Mouse (Mus musculus) C2C12 (cell line): Measurements from ENCODE around the gene Lamp3. TPM values are rescaled to one million over a fixed set of nuclear protein-coding genes. Genes with fewer than 3 reads are reported as not detected.
"Not testable (repeated sequence)": the region's sequence is repeated elsewhere in the genome, so short reads cannot be mapped to it uniquely, and the experiment has no call there.

Experiments used
- H3K27me3 ChIP-seq: one replicate; pipeline ENCODE4 v1.6.1; 2011; ENCODE audit not compliant: control insufficient read depth, insufficient read depth, insufficient read length
- H3K36me3 ChIP-seq: one replicate; pipeline ENCODE4 v1.6.1; 2011; ENCODE audit not compliant: control insufficient read depth, insufficient read depth
- H3K4me3 ChIP-seq: one replicate; pipeline ENCODE4 v1.5.1; 2011; ENCODE audit warnings: mild to moderate bottlenecking, control low read depth; ENCODE audit not compliant: poor library complexity, insufficient read depth, severe bottlenecking
- H3K79me2 ChIP-seq: one replicate; pipeline ENCODE4 v1.6.1; 2011; ENCODE audit not compliant: control insufficient read depth, insufficient read depth
- H3K79me3 ChIP-seq: one replicate; pipeline ENCODE4 v1.6.1; 2011; ENCODE audit warnings: low read depth, control low read depth
- H3ac ChIP-seq: one replicate; pipeline ENCODE3; 2011; ENCODE audit warnings: low read depth; ENCODE audit not compliant: control insufficient read depth, insufficient read length
- CEBPB ChIP-seq: IDR thresholded peaks from one replicate; pipeline ENCODE4 v1.6.1; 2011; ENCODE audit warnings: low read depth, mild to moderate bottlenecking, control low read depth, moderate library complexity
- CTCF ChIP-seq: IDR thresholded peaks from one replicate; pipeline ENCODE4 v1.5.1; 2011; ENCODE audit not compliant: control insufficient read depth, insufficient read depth, insufficient read length
- FOSL1 ChIP-seq: IDR thresholded peaks from one replicate; pipeline ENCODE4 v1.8.0; 2011; ENCODE audit warnings: mild to moderate bottlenecking, low read length; ENCODE audit not compliant: poor library complexity, insufficient read depth, severe bottlenecking
- MAX ChIP-seq: IDR thresholded peaks from one replicate; pipeline ENCODE4 v1.6.1; 2011; ENCODE audit warnings: mild to moderate bottlenecking, control low read depth
- MYOD1 ChIP-seq: IDR thresholded peaks from one replicate; pipeline ENCODE4 v1.6.1; 2011; ENCODE audit warnings: low read depth; ENCODE audit not compliant: control insufficient read depth, insufficient read length
- MYOG ChIP-seq: IDR thresholded peaks from one replicate; pipeline ENCODE4 v1.6.1; 2011; ENCODE audit not compliant: control insufficient read depth, insufficient read length; ENCODE audit errors: extremely low read depth
- USF1 ChIP-seq: IDR thresholded peaks from one replicate; pipeline ENCODE4 v1.6.1; 2011; ENCODE audit warnings: low read depth, mild to moderate bottlenecking, control low read depth, moderate library complexity
- long read RNA-seq, 2 experiments: library from polyadenylated mRNA; unstranded; transcript quantifications; one replicate each; pipeline ENCODE4 v2.0.0; 2019 to 2020
- polyA plus RNA-seq: library from polyadenylated mRNA; unstranded; fragments of >200 nt; fragmentation: generic; extraction: Trizol; gene quantifications from one replicate; pipeline ENCODE4 v1.2.1, GENCODE M21; 2012; ENCODE audit warnings: missing spikeins

Gene Lamp3
- not detected for polyA plus RNA-seq
- long read RNA-seq, experiment 1, result 0 reads
- long read RNA-seq, experiment 2, result 0 reads

GRCm38 (mm10) chr16:19706216-19706615 is at the start of gene Lamp3:
Lamp3 (minus strand) TSS chr16:19706375.
- Histone ChIP-seq H3K36me3 (no peaks in the 10 kb centered on the region), H3ac (no peak within 1 kb of the TSS), H3K4me3 (no peak within 1 kb of the TSS), H3K27me3 (no peaks in the 10 kb centered on the region), H3K79me3 (no peaks in the 10 kb centered on the region), H3K79me2 (no peaks in the 10 kb centered on the region)
- TF ChIP-seq MAX, result no peak
- TF ChIP-seq USF1, result no peak
- TF ChIP-seq CTCF, result no peak
- no peak for TF ChIP-seq CEBPB
- no peak for TF ChIP-seq MYOD1
- no peak for TF ChIP-seq MYOG
- no peak for TF ChIP-seq FOSL1

- Histone ChIP-seq H3K79me2 (no peaks in the 10 kb centered on the region), H3K4me3 (no peak overlapping the region), H3K79me3 (no peaks in the 10 kb centered on the region), H3ac (no peak overlapping the region), H3K27me3 (no peaks in the 10 kb centered on the region), H3K36me3 (no peaks in the 10 kb centered on the region)
- no peak for TF ChIP-seq CTCF
- TF ChIP-seq MYOD1, result no peak
- TF ChIP-seq FOSL1, result no peak
- no peak for TF ChIP-seq MYOG
- no peak for TF ChIP-seq MAX
- TF ChIP-seq USF1, result no peak
- no peak for TF ChIP-seq CEBPB
Measured at GRCm38 (mm10) chr16:19732896-19733295, 26.7 kb upstream of the Lamp3 start.

- not testable (repeated sequence) for H3K36me3 ChIP-seq, H3K4me3 ChIP-seq, H3ac ChIP-seq, H3K27me3 ChIP-seq, H3K79me3 ChIP-seq, H3K79me2 ChIP-seq
Measured at GRCm38 (mm10) chr16:19724139-19724538, 18.0 kb upstream of the Lamp3 start.

- no peaks in the 10 kb centered on the region for H3K27me3 ChIP-seq
- no peaks in the 10 kb centered on the region for H3K36me3 ChIP-seq
- no peak overlapping the region for H3K4me3 ChIP-seq
- H3K79me3 ChIP-seq, result no peaks in the 10 kb centered on the region
- no peak overlapping the region for H3ac ChIP-seq
- no peak for TF ChIP-seq MAX
- no peak for TF ChIP-seq USF1
- TF ChIP-seq CTCF, result no peak
- no peak for TF ChIP-seq MYOD1
- no peak for TF ChIP-seq MYOG
- no peak for TF ChIP-seq CEBPB
- no peak for TF ChIP-seq FOSL1
- no peaks in the 10 kb centered on the region for H3K79me2 ChIP-seq
Measured at GRCm38 (mm10) chr16:19720959-19721358, 14.8 kb upstream of the Lamp3 start.

- TF ChIP-seq CEBPB, result no peak
- TF ChIP-seq USF1, result no peak
- no peak for TF ChIP-seq MYOD1
- no peak for TF ChIP-seq FOSL1
- no peak for TF ChIP-seq MYOG
- no peak for TF ChIP-seq CTCF
- no peak for TF ChIP-seq MAX
- Histone ChIP-seq H3K27me3 (no peaks in the 10 kb centered on the region), H3K79me2 (no peaks in the 10 kb centered on the region), H3ac (no peak overlapping the region), H3K36me3 (no peaks in the 10 kb centered on the region), H3K79me3 (no peaks in the 10 kb centered on the region), H3K4me3 (no peak overlapping the region)
Measured at GRCm38 (mm10) chr16:19707381-19707780, 1.2 kb upstream of the Lamp3 start.

- no peak overlapping the region for H3ac ChIP-seq
- no peaks in the 10 kb centered on the region for H3K79me3 ChIP-seq
- H3K79me2 ChIP-seq, result no peaks in the 10 kb centered on the region
- no peaks in the 10 kb centered on the region for H3K36me3 ChIP-seq
- no peak for TF ChIP-seq MYOG
- no peak overlapping the region for H3K4me3 ChIP-seq
- H3K27me3 ChIP-seq, result no peaks in the 10 kb centered on the region
Measured at GRCm38 (mm10) chr16:19699207-19699606, 7.0 kb downstream of the Lamp3 start.
